ENCODE assay signal across 28 mouse cellular contexts in the genomic region with DNA sequence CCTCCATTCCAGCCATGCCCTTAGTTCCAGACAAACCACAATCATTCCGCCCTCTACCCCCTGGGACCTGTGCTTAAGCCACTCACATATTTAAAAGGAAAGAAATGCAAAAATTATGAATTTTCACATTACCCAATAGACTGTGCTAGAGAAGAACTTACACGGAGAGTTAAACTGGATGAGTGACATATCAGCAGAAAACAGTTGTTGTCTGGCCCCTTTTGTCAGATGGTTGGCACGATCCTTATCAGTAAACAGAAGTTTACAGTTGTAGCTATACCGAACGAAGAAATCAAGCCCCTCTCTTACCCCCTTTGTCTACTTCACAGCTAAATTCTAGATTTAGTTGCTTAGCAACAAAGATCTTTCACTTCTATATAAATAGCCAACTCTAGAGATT. TPM values are rescaled to one million over a fixed set of nuclear protein-coding genes. Genes with fewer than 3 reads are reported as not detected.
DNase-seq lines count a peak whose midpoint lies in the region; ATAC-seq and TF ChIP-seq lines count a peak whose summit lies in the region.
"Had no signal": no experiment of that assay in that cellular context is flagged by ENCODE, and none has a peak within 500 bp of the region (broad histone marks: within the 10 kb centered on the region; RNA-seq: fewer than 3 reads in every experiment).

No protein-coding gene starts in this region.

- TF ChIP-seq CTCF in liver, postnatal 0 days (IDR thresholded peaks at IDR 0.05; ENCODE audit: low read depth) = no peak
- no peak for TF ChIP-seq CTCF in G1E (IDR thresholded peaks at IDR 0.05; ENCODE audit: low read depth, low read length)
- TF ChIP-seq CTCF in liver, embryonic 14.5 days (IDR thresholded peaks at IDR 0.05; ENCODE audit: low read depth) = no peak

- 59% methylated on average over 5 of the region's 5 CpGs for whole genome bisulfite sequencing in liver, embryonic 11.5 days
- 64% methylated on average over 5 of the region's 5 CpGs for WGBS in liver, postnatal 0 days (ENCODE audit: insufficient replicate concordance)
- 25% methylated on average over 5 of the region's 5 CpGs for WGBS in liver, embryonic 14.5 days (ENCODE audit: insufficient replicate concordance)

- no peaks in the 10 kb centered on the region for H3K9me3 ChIP-seq in liver, embryonic 11.5 days (ENCODE audit: control insufficient read depth, low read length)
- no peaks in the 10 kb centered on the region for H3K9me3 ChIP-seq in liver, postnatal 0 days (ENCODE audit: low read length)
- no peaks in the 10 kb centered on the region for H3K9me3 ChIP-seq in G1E (replicated peaks)
- no peaks in the 10 kb centered on the region for H3K9me3 ChIP-seq in liver, embryonic 14.5 days (ENCODE audit: control insufficient read depth, low read length)
- H3K9me3 ChIP-seq: forebrain, embryonic 15.5 days; heart, embryonic 12.5 days; heart, embryonic 15.5 days; hindbrain, embryonic 10.5 days; hindbrain, embryonic 13.5 days; intestine, embryonic 15.5 days had no signal

- DNase-seq in liver, embryonic 11.5 days (ENCODE audit: low spot score) = no peak
- no peak for DNase-seq in liver, postnatal 0 days
- DNase-seq in G1E (ENCODE audit: low spot score) = peak; percentile 18
- peak; percentile 11 for DNase-seq in c-Kit-positive CD71-positive TER-119-negative erythroid progenitor cells, embryonic 14.5 days (ENCODE audit: low read depth)
- peak in 1 of 3 experiments; percentile 9 for DNase-seq in liver, embryonic 14.5 days (ENCODE audit: low read depth in 3 of 3, low spot score in 3 of 3)
- DNase-seq in frontal cortex, postnatal 10 days (ENCODE audit: low spot score in 2 of 2) = no peak
- no peak for DNase-seq in cerebellum, adult 9-10 months
- DNase-seq in thymus, postnatal 25 days = no peak
- DNase-seq: adrenal gland, adult 8-10 months; adrenal gland, postnatal 25 days; B cell, adult 2 months; cerebellum, adult 11 months; cerebellum, adult 2 months; cerebellum, postnatal 10 days; cerebellum, postnatal 36 days; gastrocnemius, postnatal 25 days; heart, adult 18-20 months; heart, postnatal 10 days; heart, postnatal 36 days had no signal

- ATAC-seq in liver, embryonic 11.5 days (replicated peaks; ENCODE audit: low FRiP score) = 0 out of 2 replicates have a peak, but pooled peaks have one; percentile 54
- no peak for ATAC-seq in liver, postnatal 0 days
- peak; percentile 84 for ATAC-seq in G1E (ENCODE audit: extremely low read depth, insufficient number of reproducible peaks, low FRiP score, poor library complexity, severe bottlenecking)
- ATAC-seq in liver, embryonic 14.5 days (ENCODE audit: insufficient read depth) = 0 out of 2 replicates have a peak, but pooled peaks have one; percentile 28
- ATAC-seq: activated CD4-positive, CD25-positive, alpha-beta regulatory T cell, adult 4 months; forebrain, embryonic 15.5 days; hindbrain, embryonic 16.5 days; intestine, embryonic 15.5 days had no signal

- no peak overlapping the region for H3K27ac ChIP-seq in liver, embryonic 11.5 days (ENCODE audit: low read depth, low read length)
- H3K27ac ChIP-seq in liver, postnatal 0 days (ENCODE audit: low read depth) = no peak overlapping the region
- no peak overlapping the region for H3K27ac ChIP-seq in liver, embryonic 14.5 days
- H3K27ac ChIP-seq: forebrain, embryonic 15.5 days; heart, embryonic 15.5 days; hindbrain, embryonic 10.5 days; hindbrain, embryonic 13.5 days; intestine, embryonic 15.5 days had no signal

- no peak overlapping the region for H3K4me2 ChIP-seq in liver, embryonic 11.5 days
- no peak overlapping the region for H3K4me2 ChIP-seq in liver, postnatal 0 days (ENCODE audit: low read depth, low read length)
- peak overlapping the region; percentile 1; the same call in 1 of the 2 replicates for H3K4me2 ChIP-seq in liver, embryonic 14.5 days (ENCODE audit: low read depth)
- H3K4me2 ChIP-seq: forebrain, embryonic 15.5 days; heart, embryonic 12.5 days; heart, embryonic 15.5 days; hindbrain, embryonic 13.5 days; intestine, embryonic 15.5 days had no signal

- no peaks in the 10 kb centered on the region for H3K27me3 ChIP-seq in liver, embryonic 11.5 days (replicated peaks; ENCODE audit: control insufficient read depth, insufficient read depth, low read length)
- no peaks in the 10 kb centered on the region for H3K27me3 ChIP-seq in liver, postnatal 0 days (ENCODE audit: insufficient read depth, low read length)
- H3K27me3 ChIP-seq in G1E (ENCODE audit: insufficient read depth, low read length) = no peaks in the 10 kb centered on the region
- H3K27me3 ChIP-seq in liver, embryonic 14.5 days (ENCODE audit: control insufficient read depth, insufficient read depth, low read length) = no peaks in the 10 kb centered on the region
- H3K27me3 ChIP-seq: CH12.LX; forebrain, embryonic 15.5 days; heart, embryonic 12.5 days; heart, embryonic 15.5 days; hindbrain, embryonic 13.5 days; intestine, embryonic 15.5 days had no signal

- no peaks in the 10 kb centered on the region for H3K4me1 ChIP-seq in liver, embryonic 11.5 days (replicated peaks; ENCODE audit: control insufficient read depth, insufficient read depth, low read length)
- no peaks in the 10 kb centered on the region for H3K4me1 ChIP-seq in liver, postnatal 0 days (ENCODE audit: insufficient read depth)
- H3K4me1 ChIP-seq in G1E (ENCODE audit: insufficient read depth, low read depth, low read length) = peaks cover 13% of the 10 kb centered on the region
- peaks cover 3 to 6% of the 10 kb centered on the region in 2 experiments for H3K4me1 ChIP-seq in liver, embryonic 14.5 days (replicated peaks; ENCODE audit: control insufficient read depth in 2 of 2, insufficient read depth in 2 of 2, low read length in 1 of 2)
- H3K4me1 ChIP-seq: forebrain, embryonic 15.5 days; heart, embryonic 12.5 days; heart, embryonic 15.5 days; hindbrain, embryonic 10.5 days; hindbrain, embryonic 13.5 days; intestine, embryonic 15.5 days had no signal

- no peak overlapping the region for H3K4me3 ChIP-seq in liver, embryonic 11.5 days (ENCODE audit: low read depth, low read length)
- no peak overlapping the region for H3K4me3 ChIP-seq in liver, postnatal 0 days (ENCODE audit: low read depth, low read length)
- no peak overlapping the region; the same call in 1 of the 2 replicates for H3K4me3 ChIP-seq in G1E (ENCODE audit: low read depth, low read length)
- H3K4me3 ChIP-seq in liver, embryonic 14.5 days (ENCODE audit: insufficient read depth in 1 of 2, low read depth in 2 of 2, low read length in 2 of 2) = no peak overlapping the region
- H3K4me3 ChIP-seq: forebrain, embryonic 15.5 days; heart, embryonic 12.5 days; heart, embryonic 15.5 days; hindbrain, embryonic 10.5 days; hindbrain, embryonic 13.5 days; intestine, embryonic 15.5 days had no signal

- no peak overlapping the region for H3K9ac ChIP-seq in liver, embryonic 11.5 days (ENCODE audit: low read depth, low read length)
- no peak overlapping the region for H3K9ac ChIP-seq in liver, postnatal 0 days (replicated peaks)
- no peak overlapping the region for H3K9ac ChIP-seq in liver, embryonic 14.5 days (replicated peaks)
- H3K9ac ChIP-seq: forebrain, embryonic 15.5 days; heart, embryonic 12.5 days; heart, embryonic 15.5 days; hindbrain, embryonic 13.5 days; intestine, embryonic 15.5 days had no signal

- peaks cover 5% of the 10 kb centered on the region; the same call in 1 of the 2 replicates for H3K36me3 ChIP-seq in liver, embryonic 11.5 days (ENCODE audit: control insufficient read depth, insufficient read depth, low read length)
- H3K36me3 ChIP-seq in liver, postnatal 0 days (replicated peaks; ENCODE audit: insufficient read depth, low read length) = peaks cover 2% of the 10 kb centered on the region; the same call in 1 of the 2 replicates
- H3K36me3 ChIP-seq in G1E (replicated peaks) = peaks cover 30% of the 10 kb centered on the region
- peaks cover 8% of the 10 kb centered on the region; the same call in 1 of the 2 replicates for H3K36me3 ChIP-seq in liver, embryonic 14.5 days (replicated peaks; ENCODE audit: control insufficient read depth, insufficient read depth, low read depth)
- H3K36me3 ChIP-seq: intestine, embryonic 15.5 days had no signal

- TF ChIP-seq EP300 in liver, postnatal 0 days (IDR thresholded peaks at IDR 0.05; ENCODE audit: low read depth) = no peak
- no peak for TF ChIP-seq EP300 in liver, embryonic 14.5 days (IDR thresholded peaks at IDR 0.05; ENCODE audit: low read depth)

RNA-seq across cellular contexts. Expression of a gene that starts 0.3 kb away (rescaled TPM):
- polyA plus RNA-seq in liver, embryonic 11.5 days (2014; fragmentation: Nextera tagmentation; extraction: Ambion mirVana) = 0.10 and 0.12 TPM in 2 replicates
- polyA plus RNA-seq in liver, postnatal 0 days (2015; fragmentation: Nextera tagmentation; extraction: Ambion mirVana) = not detected in 2 replicates
- not detected in 2 replicates for total RNA-seq in G1E (2014; fragmentation: Nextera tagmentation)
- total RNA-seq in G1E (2017) = 0.22 and 0.23 TPM in 2 replicates
- polyA plus RNA-seq in G1E (2012) = not detected in 2 replicates
- polyA plus RNA-seq in liver, embryonic 14.5 days (2012; rRNA removed) = 0.02 TPM in 1 of 2 replicates, not detected in the other
- not detected in 2 replicates for polyA plus RNA-seq in liver, embryonic 14.5 days (2014; fragmentation: Nextera tagmentation; extraction: Ambion mirVana)
- total RNA-seq: CH12.LX; gastrocnemius, postnatal 25 days; heart, adult 18-20 months; heart, postnatal 36 days had no signal
- polyA plus RNA-seq: activated CD4-positive, CD25-positive, alpha-beta regulatory T cell, adult 4 months had no signal

RNA-seq across cellular contexts. Expression of a gene that starts 26.9 kb away (rescaled TPM):
- 71.6 and 73.8 TPM in 2 replicates for polyA plus RNA-seq in liver, embryonic 11.5 days (2014; fragmentation: Nextera tagmentation; extraction: Ambion mirVana)
- polyA plus RNA-seq in liver, postnatal 0 days (2015; fragmentation: Nextera tagmentation; extraction: Ambion mirVana) = 22.8 and 24.9 TPM in 2 replicates
- total RNA-seq in G1E (2014; fragmentation: Nextera tagmentation) (45.0 and 46.7 TPM in 2 replicates), G1E (2017) (167 and 180 TPM in 2 replicates)
- polyA plus RNA-seq in G1E (2012) = 2.8 and 4.2 TPM in 2 replicates
- 14.1 and 27.2 TPM in 2 replicates for polyA plus RNA-seq in liver, embryonic 14.5 days (2012; rRNA removed)
- 35.8 and 38.7 TPM in 2 replicates for polyA plus RNA-seq in liver, embryonic 14.5 days (2014; fragmentation: Nextera tagmentation; extraction: Ambion mirVana)

RNA-seq across cellular contexts. Expression of a gene that starts 35.2 kb away (rescaled TPM):
- polyA plus RNA-seq in liver, embryonic 11.5 days (2014; fragmentation: Nextera tagmentation; extraction: Ambion mirVana) = 33.8 and 33.9 TPM in 2 replicates
- 14.8 and 15.4 TPM in 2 replicates for polyA plus RNA-seq in liver, postnatal 0 days (2015; fragmentation: Nextera tagmentation; extraction: Ambion mirVana)
- total RNA-seq in G1E (2014; fragmentation: Nextera tagmentation) = 80.0 and 81.6 TPM in 2 replicates
- 103 and 123 TPM in 2 replicates for total RNA-seq in G1E (2017)
- polyA plus RNA-seq in G1E (2012) = 3.5 and 5.3 TPM in 2 replicates
- polyA plus RNA-seq in liver, embryonic 14.5 days (2012; rRNA removed) = 4.0 and 8.2 TPM in 2 replicates
- 12.1 and 15.2 TPM in 2 replicates for polyA plus RNA-seq in liver, embryonic 14.5 days (2014; fragmentation: Nextera tagmentation; extraction: Ambion mirVana)

RNA-seq across cellular contexts. Expression of a gene that starts 35.2 kb away (rescaled TPM):
- polyA plus RNA-seq in liver, embryonic 11.5 days (2014; fragmentation: Nextera tagmentation; extraction: Ambion mirVana) = 25.8 and 31.6 TPM in 2 replicates
- 13.0 and 13.8 TPM in 2 replicates for polyA plus RNA-seq in liver, postnatal 0 days (2015; fragmentation: Nextera tagmentation; extraction: Ambion mirVana)
- total RNA-seq in G1E (2014; fragmentation: Nextera tagmentation) = 30.3 and 44.0 TPM in 2 replicates
- 99.1 and 116 TPM in 2 replicates for total RNA-seq in G1E (2017)
- 64.7 and 98.4 TPM in 2 replicates for polyA plus RNA-seq in G1E (2012)
- polyA plus RNA-seq in liver, embryonic 14.5 days (2012; rRNA removed) = 3.9 and 4.8 TPM in 2 replicates
- 13.0 and 14.4 TPM in 2 replicates for polyA plus RNA-seq in liver, embryonic 14.5 days (2014; fragmentation: Nextera tagmentation; extraction: Ambion mirVana)

Comparison
In these comparisons a context has a peak if more than half of its experiments do, and no peak if none do; other contexts are left out.
1. DNase-seq: peak in G1E (single experiment) and c-Kit-positive CD71-positive TER-119-negative erythroid progenitor cells, embryonic 14.5 days (single experiment); none in liver, embryonic 11.5 days (single experiment), liver, postnatal 0 days (single experiment), frontal cortex, postnatal 10 days (0 of 2), cerebellum, adult 9-10 months (single experiment) and thymus, postnatal 25 days (single experiment).